12 mouse cellular contexts compared by ENCODE assay signal in the genomic region with DNA sequence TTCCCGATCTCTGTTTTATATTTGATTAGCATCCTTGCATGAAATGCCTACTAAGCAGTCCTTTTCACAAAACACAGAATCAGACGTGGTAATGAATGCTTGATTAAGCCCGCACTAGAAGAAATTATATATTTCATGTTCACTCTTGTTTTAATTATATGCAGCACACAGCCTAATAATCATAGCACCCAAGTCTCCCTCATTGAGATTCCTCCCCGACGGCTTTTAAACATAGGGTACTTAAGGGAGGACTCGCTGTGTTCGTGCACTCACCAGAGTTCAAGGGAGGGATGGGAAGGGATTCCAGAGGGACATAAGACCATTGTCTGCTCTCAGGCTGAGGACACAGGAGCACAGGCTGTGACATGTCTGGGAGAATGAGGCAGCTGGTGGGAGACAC.
"Had no signal": no experiment of that assay in that cellular context is flagged by ENCODE, and none has a peak within 500 bp of the region (broad histone marks: within the 10 kb centered on the region; RNA-seq: fewer than 3 reads in every experiment).

No protein-coding gene starts in this region.

- H3K36me3 ChIP-seq: limb, embryonic 15.5 days; liver, embryonic 12.5 days; lung, embryonic 15.5 days had no signal

- H3K4me2 ChIP-seq: limb, embryonic 15.5 days; liver, embryonic 12.5 days; lung, embryonic 15.5 days; midbrain, embryonic 11.5 days had no signal

- H3K9me3 ChIP-seq: limb, embryonic 15.5 days; liver, embryonic 12.5 days; lung, embryonic 15.5 days; megakaryocyte, embryonic 14.5 days had no signal

- H3K4me3 ChIP-seq: limb, embryonic 15.5 days; liver, embryonic 12.5 days; lung, embryonic 15.5 days; megakaryocyte, embryonic 14.5 days had no signal

- H3K4me1 ChIP-seq: liver, embryonic 12.5 days; megakaryocyte, embryonic 14.5 days had no signal

- DNase-seq: kidney, postnatal 25 days; layer of hippocampus, postnatal 36 days; lung, postnatal 14 days; thymus, adult 2 months; thymus, postnatal 25 days had no signal

- ATAC-seq: liver, embryonic 12.5 days had no signal

- H3K27ac ChIP-seq: limb, embryonic 15.5 days; liver, embryonic 12.5 days; lung, embryonic 15.5 days; macrophage; stomach, postnatal 0 days had no signal

- H3K9ac ChIP-seq: limb, embryonic 15.5 days; liver, embryonic 12.5 days; lung, embryonic 15.5 days had no signal

- H3K27me3 ChIP-seq: limb, embryonic 15.5 days; liver, embryonic 12.5 days; lung, embryonic 15.5 days had no signal
